Mouse (Mus musculus): ENCODE data around the gene Cdkn2b. TPM values are rescaled to one million over a fixed set of nuclear protein-coding genes. Genes with fewer than 3 reads are reported as not detected.

Cdkn2b gene
- polyA plus RNA-seq, 1 experiment: 2.5 TPM

GRCm38 (mm10) chr4:89348842-89349241, 38.0 kb upstream of the Cdkn2b start:
- 57% methylated on average over 5 of the region's 5 CpGs for WGBS

GRCm38 (mm10) chr4:89313461-89313860, 2.6 kb upstream of the Cdkn2b start:
- Histone ChIP-seq H3K4me1 (ENCODE audit: control insufficient read depth, insufficient read depth, low read length) (no peaks in the 10 kb centered on the region), H3K27ac (ENCODE audit: control insufficient read depth, insufficient read depth, low read depth, low read length, poor library complexity) (no peak overlapping the region), H3K4me3 (replicated peaks; ENCODE audit: control insufficient read depth, low read depth, low read length) (no peak overlapping the region)
- WGBS: 12% methylated on average over 13 of the region's 13 CpGs
- no peak for TF ChIP-seq CTCF (IDR thresholded peaks at IDR 0.05; ENCODE audit: control insufficient read depth, insufficient read depth, low read length)
- no peak for TF ChIP-seq POLR2A (IDR thresholded peaks at IDR 0.05; ENCODE audit: borderline replicate concordance, control insufficient read depth, low read depth, low read length)

More at GRCm38 (mm10) chr4:89348842-89349241, 38.0 kb upstream of the Cdkn2b start:
- H3K4me3 ChIP-seq (replicated peaks; ENCODE audit: control insufficient read depth, low read depth, low read length): no peak overlapping the region
- H3K27ac ChIP-seq (ENCODE audit: control insufficient read depth, insufficient read depth, low read depth, low read length, poor library complexity): no peak overlapping the region
- no peaks in the 10 kb centered on the region for H3K4me1 ChIP-seq (ENCODE audit: control insufficient read depth, insufficient read depth, low read length)
- TF ChIP-seq POLR2A (IDR thresholded peaks at IDR 0.05; ENCODE audit: borderline replicate concordance, control insufficient read depth, low read depth, low read length) (no peak), CTCF (IDR thresholded peaks at IDR 0.05; ENCODE audit: control insufficient read depth, insufficient read depth, low read length) (no peak)

GRCm38 (mm10) chr4:89309996-89310395, 843 bp downstream of the Cdkn2b start:
- H3K4me1 ChIP-seq (ENCODE audit: control insufficient read depth, insufficient read depth, low read length): no peaks in the 10 kb centered on the region
- TF ChIP-seq POLR2A (IDR thresholded peaks at IDR 0.05; ENCODE audit: borderline replicate concordance, control insufficient read depth, low read depth, low read length) (no peak), CTCF (IDR thresholded peaks at IDR 0.05; ENCODE audit: control insufficient read depth, insufficient read depth, low read length) (no peak)
- no peak overlapping the region for H3K4me3 ChIP-seq (replicated peaks; ENCODE audit: control insufficient read depth, low read depth, low read length)
- WGBS: 10% methylated on average over 11 of the region's 11 CpGs
- no peak overlapping the region for H3K27ac ChIP-seq (ENCODE audit: control insufficient read depth, insufficient read depth, low read depth, low read length, poor library complexity)

- TF ChIP-seq CTCF (IDR thresholded peaks at IDR 0.05; ENCODE audit: control insufficient read depth, insufficient read depth, low read length) (no peak), POLR2A (IDR thresholded peaks at IDR 0.05; ENCODE audit: borderline replicate concordance, control insufficient read depth, low read depth, low read length) (no peak)
- Histone ChIP-seq H3K4me3 (replicated peaks; ENCODE audit: control insufficient read depth, low read depth, low read length) (no peak overlapping the region), H3K27ac (ENCODE audit: control insufficient read depth, insufficient read depth, low read depth, low read length, poor library complexity) (no peak overlapping the region), H3K4me1 (ENCODE audit: control insufficient read depth, insufficient read depth, low read length) (no peaks in the 10 kb centered on the region)
- 17% methylated on average over 3 of the region's 3 CpGs for WGBS
Measured at GRCm38 (mm10) chr4:89308001-89308400, 2.8 kb downstream of the Cdkn2b start.

GRCm38 (mm10) chr4:89306798-89307365, 4.0 kb downstream of the Cdkn2b start:
- Histone ChIP-seq H3K27ac (ENCODE audit: control insufficient read depth, insufficient read depth, low read depth, low read length, poor library complexity) (no peak overlapping the region), H3K4me1 (ENCODE audit: control insufficient read depth, insufficient read depth, low read length) (no peaks in the 10 kb centered on the region), H3K4me3 (replicated peaks; ENCODE audit: control insufficient read depth, low read depth, low read length) (no peak overlapping the region)
- TF ChIP-seq CTCF (IDR thresholded peaks at IDR 0.05; ENCODE audit: control insufficient read depth, insufficient read depth, low read length): no peak
- TF ChIP-seq POLR2A (IDR thresholded peaks at IDR 0.05; ENCODE audit: borderline replicate concordance, control insufficient read depth, low read depth, low read length): no peak
- 6% methylated on average over 25 of the region's 25 CpGs for WGBS

GRCm38 (mm10) chr4:89305691-89306090, 5.1 kb downstream of the Cdkn2b start:
- Histone ChIP-seq H3K4me3 (replicated peaks; ENCODE audit: control insufficient read depth, low read depth, low read length) (no peak overlapping the region), H3K27ac (ENCODE audit: control insufficient read depth, insufficient read depth, low read depth, low read length, poor library complexity) (no peak overlapping the region), H3K4me1 (ENCODE audit: control insufficient read depth, insufficient read depth, low read length) (no peaks in the 10 kb centered on the region)
- TF ChIP-seq CTCF (IDR thresholded peaks at IDR 0.05; ENCODE audit: control insufficient read depth, insufficient read depth, low read length) (no peak), POLR2A (IDR thresholded peaks at IDR 0.05; ENCODE audit: borderline replicate concordance, control insufficient read depth, low read depth, low read length) (no peak)
- 6% methylated on average over 3 of the region's 3 CpGs for WGBS

- TF ChIP-seq CTCF (IDR thresholded peaks at IDR 0.05; ENCODE audit: control insufficient read depth, insufficient read depth, low read length) (no peak), POLR2A (IDR thresholded peaks at IDR 0.05; ENCODE audit: borderline replicate concordance, control insufficient read depth, low read depth, low read length) (no peak)
- Histone ChIP-seq H3K4me3 (replicated peaks; ENCODE audit: control insufficient read depth, low read depth, low read length) (no peak overlapping the region), H3K27ac (ENCODE audit: control insufficient read depth, insufficient read depth, low read depth, low read length, poor library complexity) (no peak overlapping the region), H3K4me1 (ENCODE audit: control insufficient read depth, insufficient read depth, low read length) (no peaks in the 10 kb centered on the region)
- 7% methylated on average over 14 of the region's 14 CpGs for WGBS
Measured at GRCm38 (mm10) chr4:89303281-89303995, 7.4 kb downstream of the Cdkn2b start.

GRCm38 (mm10) chr4:89302129-89302528, 8.7 kb downstream of the Cdkn2b start:
- 13% methylated on average over 1 of the region's 1 CpGs for WGBS
- Histone ChIP-seq H3K4me3 (replicated peaks; ENCODE audit: control insufficient read depth, low read depth, low read length) (no peak overlapping the region), H3K27ac (ENCODE audit: control insufficient read depth, insufficient read depth, low read depth, low read length, poor library complexity) (no peak overlapping the region), H3K4me1 (ENCODE audit: control insufficient read depth, insufficient read depth, low read length) (no peaks in the 10 kb centered on the region)
- no peak for TF ChIP-seq CTCF (IDR thresholded peaks at IDR 0.05; ENCODE audit: control insufficient read depth, insufficient read depth, low read length)
- no peak for TF ChIP-seq POLR2A (IDR thresholded peaks at IDR 0.05; ENCODE audit: borderline replicate concordance, control insufficient read depth, low read depth, low read length)

Data from bone marrow, adult 2 months (tissue).